Mouse (Mus musculus) right cerebral cortex, postnatal 25 days (tissue): ENCODE results near the gene Col7a1.

Source experiments
- DNase-seq: peaks from one replicate; pipeline ENCODE4 v3.0.0; 2022

The Col7a1 gene

GRCm38 (mm10) chr9:108953081-108953636 is at the start of gene Col7a1:
Gene Col7a1, plus strand, starts transcription at chr9:108953586.
- DNase-seq = no peak

GRCm38 (mm10) chr9:108912308-108912707 is 41.1 kb upstream of the Col7a1 start:
- DNase-seq = no peak

GRCm38 (mm10) chr9:108913161-108913560 is 40.2 kb upstream of the Col7a1 start:
- DNase-seq = no peak

GRCm38 (mm10) chr9:108913621-108914020 is 39.8 kb upstream of the Col7a1 start:
- no peak for DNase-seq

- peak; percentile 32 for DNase-seq
Measured at GRCm38 (mm10) chr9:108914491-108914890, 38.9 kb upstream of the Col7a1 start, which contains the start of gene Tmem89. Gene Tmem89, plus strand, starts transcription at chr9:108914619.

GRCm38 (mm10) chr9:108925897-108926296 is 27.5 kb upstream of the Col7a1 start:
- no peak for DNase-seq

GRCm38 (mm10) chr9:108928424-108928823 is 25.0 kb upstream of the Col7a1 start:
- DNase-seq = no peak

GRCm38 (mm10) chr9:108935991-108936390 is 17.4 kb upstream of the Col7a1 start:
- no peak for DNase-seq

- DNase-seq = peak; percentile 94
Measured at GRCm38 (mm10) chr9:108936418-108937364, 16.7 kb upstream of the Col7a1 start, which contains the start of gene Uqcrc1. Gene Uqcrc1, plus strand, starts transcription at chr9:108936633.

- no peak for DNase-seq
Measured at GRCm38 (mm10) chr9:108945111-108945510, 8.3 kb upstream of the Col7a1 start.

GRCm38 (mm10) chr9:108945608-108946007 is 7.8 kb upstream of the Col7a1 start:
- no peak for DNase-seq

GRCm38 (mm10) chr9:108949231-108949966 is 4.0 kb upstream of the Col7a1 start:
- no peak for DNase-seq

- no peak for DNase-seq
Measured at GRCm38 (mm10) chr9:108949967-108950728, 3.2 kb upstream of the Col7a1 start.

GRCm38 (mm10) chr9:108955241-108955640 is 1.9 kb downstream of the Col7a1 start:
- DNase-seq = no peak

GRCm38 (mm10) chr9:108955846-108956245 is 2.5 kb downstream of the Col7a1 start:
- DNase-seq = no peak

GRCm38 (mm10) chr9:108963577-108963976 is 10.2 kb downstream of the Col7a1 start:
- DNase-seq = no peak

- DNase-seq = no peak
Measured at GRCm38 (mm10) chr9:108964338-108964737, 11.0 kb downstream of the Col7a1 start.

- no peak for DNase-seq
Measured at GRCm38 (mm10) chr9:108970623-108971022, 17.2 kb downstream of the Col7a1 start.

GRCm38 (mm10) chr9:108976483-108976882 is 23.1 kb downstream of the Col7a1 start:
- DNase-seq = no peak

GRCm38 (mm10) chr9:108977966-108978365 is 24.6 kb downstream of the Col7a1 start:
- DNase-seq = no peak

- no peak for DNase-seq
Measured at GRCm38 (mm10) chr9:108982498-108982897, 29.1 kb downstream of the Col7a1 start.

GRCm38 (mm10) chr9:108983209-108983608 is 29.8 kb downstream of the Col7a1 start:
- no peak for DNase-seq

- no peak for DNase-seq
Measured at GRCm38 (mm10) chr9:108985710-108986109, 32.3 kb downstream of the Col7a1 start, which contains the start of gene Ucn2. Gene Ucn2, plus strand, starts transcription at chr9:108986010.
